Mouse (Mus musculus) MEL (cell line): ENCODE measurements around the gene Lrch3. TPM values are rescaled to one million over a fixed set of nuclear protein-coding genes. Genes with fewer than 3 reads are reported as not detected.

Source experiments
- DNase-seq: peaks from one replicate; pipeline ENCODE4 v3.0.0; 2011; ENCODE audit warnings: low read depth, low spot score
- H3K27ac ChIP-seq: 2 replicates; pipeline ENCODE4 v1.5.1; 2012; ENCODE audit warnings: low read depth, mild to moderate bottlenecking, control low read depth, low read length, moderate library complexity; ENCODE audit not compliant: control insufficient read depth
- H3K27me3 ChIP-seq, 2 experiments: fragments of 150-350 bp in 1 of 2; sonication (generic) in 1 of 2; 2 replicates each; pipeline ENCODE4 v1.6.1; 2012; ENCODE audit warnings: low read length in 2 of 2, mild to moderate bottlenecking in 2 of 2, improper control_type of control experiment in 1 of 2, moderate library complexity in 1 of 2; ENCODE audit not compliant: insufficient read depth in 2 of 2, control insufficient read depth in 1 of 2
- H3K36me3 ChIP-seq, 2 experiments: 2 replicates each; pipeline ENCODE4 v1.6.1; 2012 to 2014; ENCODE audit warnings: low read length in 2 of 2, improper control_type of control experiment in 1 of 2, inconsistent platforms in 1 of 2, mild to moderate bottlenecking in 1 of 2; ENCODE audit not compliant: insufficient read depth in 2 of 2, control insufficient read depth in 1 of 2
- H3K4me1 ChIP-seq, 2 experiments: fragments of 150-350 bp in 1 of 2; sonication (generic) in 1 of 2; 2 replicates each; pipeline ENCODE4 v1.6.1; 2012; ENCODE audit warnings: low read length in 2 of 2, improper control_type of control experiment in 1 of 2, mild to moderate bottlenecking in 1 of 2; ENCODE audit not compliant: insufficient read depth in 2 of 2, control insufficient read depth in 1 of 2
- H3K4me3 ChIP-seq, 2 experiments: fragments of 150-350 bp in 1 of 2; sonication (generic) in 1 of 2; 2 replicates each; pipeline ENCODE4 v1.5.1; 2012; ENCODE audit warnings: low read depth in 2 of 2, low read length in 2 of 2, mild to moderate bottlenecking in 2 of 2, moderate library complexity in 2 of 2, control low read depth in 1 of 2, improper control_type of control experiment in 1 of 2; ENCODE audit not compliant: control insufficient read depth in 1 of 2, insufficient read depth in 1 of 2
- H3K79me2 ChIP-seq: 2 replicates; pipeline ENCODE4 v1.6.1; 2012; ENCODE audit warnings: mild to moderate bottlenecking, low read length, moderate library complexity; ENCODE audit not compliant: control insufficient read depth, poor library complexity, insufficient read depth
- H3K9ac ChIP-seq: 2 replicates; pipeline ENCODE4 v1.6.1; 2012; ENCODE audit warnings: low read depth, mild to moderate bottlenecking, control low read depth, low read length, moderate library complexity; ENCODE audit not compliant: control insufficient read depth, poor library complexity, severe bottlenecking
- H3K9me3 ChIP-seq: fragments of 150-350 bp; sonication (generic); replicated peaks from 2 replicates; pipeline ENCODE4 v1.6.1; 2012; ENCODE audit warnings: mild to moderate bottlenecking, low read length, improper control_type of control experiment, moderate library complexity; ENCODE audit not compliant: insufficient read depth
- CTCF ChIP-seq, 3 experiments: IDR thresholded peaks in 2 of 3; conservative IDR thresholded peaks in 1 of 3; 2 replicates each; pipeline ENCODE4 v1.5.1; 2011 to 2012; ENCODE audit warnings: low read length in 3 of 3, low read depth in 2 of 3, mild to moderate bottlenecking in 2 of 3, improper control_type of control experiment in 1 of 3, inconsistent platforms in 1 of 3, mixed read lengths in 1 of 3, moderate library complexity in 1 of 3; ENCODE audit not compliant: control insufficient read depth in 1 of 3, insufficient read depth in 1 of 3, poor library complexity in 1 of 3, severe bottlenecking in 1 of 3
- E2F4 ChIP-seq: IDR thresholded peaks from 2 replicates; pipeline ENCODE4 v1.6.1; 2011; ENCODE audit warnings: low read depth, low read length, improper control_type of control experiment, borderline replicate concordance
- ELF1 ChIP-seq: IDR thresholded peaks from 2 replicates; pipeline ENCODE4 v1.6.1; 2014; ENCODE audit warnings: low read depth, mild to moderate bottlenecking, inconsistent platforms, low read length, improper control_type of control experiment, moderate library complexity
- EP300 ChIP-seq, 2 experiments: IDR thresholded peaks; 2 replicates each; pipeline ENCODE4 v1.6.1; 2011; ENCODE audit warnings: improper control_type of control experiment in 2 of 2, low read length in 2 of 2, low read depth in 1 of 2, mild to moderate bottlenecking in 1 of 2
- GABPA ChIP-seq: IDR thresholded peaks from 2 replicates; pipeline ENCODE4 v1.6.1; 2012; ENCODE audit warnings: low read depth, mild to moderate bottlenecking, inconsistent platforms, low read length, improper control_type of control experiment, moderate library complexity
- GATA1 ChIP-seq: IDR thresholded peaks from 2 replicates; pipeline ENCODE4 v1.6.1; 2011; ENCODE audit warnings: low read depth, low read length, improper control_type of control experiment
- HCFC1 ChIP-seq: IDR thresholded peaks from 2 replicates; pipeline ENCODE4 v1.6.1; 2012; ENCODE audit warnings: low read depth, mild to moderate bottlenecking, inconsistent platforms, low read length, improper control_type of control experiment, moderate library complexity
- JUND ChIP-seq: IDR thresholded peaks from 2 replicates; pipeline ENCODE4 v1.6.1; 2011; ENCODE audit warnings: low read depth, mild to moderate bottlenecking, improper control_type of control experiment, low read length
- MAZ ChIP-seq: IDR thresholded peaks from 2 replicates; pipeline ENCODE4 v1.6.1; 2012; ENCODE audit warnings: low read depth, mild to moderate bottlenecking, inconsistent platforms, low read length, improper control_type of control experiment
- MEF2A ChIP-seq: IDR thresholded peaks from 2 replicates; pipeline ENCODE4 v1.6.1; 2014; ENCODE audit warnings: low read depth, mild to moderate bottlenecking, inconsistent platforms, low read length, improper control_type of control experiment; ENCODE audit not compliant: poor library complexity, insufficient replicate concordance, severe bottlenecking; ENCODE audit errors: extremely low read depth
- MYB ChIP-seq: IDR thresholded peaks from 2 replicates; pipeline ENCODE4 v1.6.1; 2011; ENCODE audit warnings: mild to moderate bottlenecking, low read depth, low read length, improper control_type of control experiment
- MYC ChIP-seq: IDR thresholded peaks from 2 replicates; pipeline ENCODE4 v1.6.1; 2011; ENCODE audit warnings: low read depth, mild to moderate bottlenecking, low read length, improper control_type of control experiment, moderate library complexity
- NELFE ChIP-seq: IDR thresholded peaks from 2 replicates; pipeline ENCODE4 v1.6.1; 2011; ENCODE audit warnings: low read depth, low read length, improper control_type of control experiment
- NRF1 ChIP-seq: IDR thresholded peaks from 2 replicates; pipeline ENCODE4 v1.6.1; 2014; ENCODE audit warnings: low read depth, mild to moderate bottlenecking, inconsistent platforms, low read length, improper control_type of control experiment, moderate library complexity; ENCODE audit not compliant: poor library complexity, insufficient read depth, severe bottlenecking
- POLR2AphosphoS5 ChIP-seq: IDR thresholded peaks from 2 replicates; pipeline ENCODE4 v1.6.1; 2012; ENCODE audit warnings: low read depth, borderline replicate concordance, mild to moderate bottlenecking, inconsistent platforms, low read length, moderate library complexity, mixed read lengths
- RAD21 ChIP-seq: IDR thresholded peaks from 2 replicates; pipeline ENCODE4 v1.6.1; 2011; ENCODE audit warnings: mild to moderate bottlenecking, low read depth, low read length, improper control_type of control experiment
- RCOR1 ChIP-seq: IDR thresholded peaks from 2 replicates; pipeline ENCODE4 v1.6.1; 2012; ENCODE audit warnings: low read depth, mild to moderate bottlenecking, inconsistent platforms, low read length, improper control_type of control experiment
- SIN3A ChIP-seq: IDR thresholded peaks from 2 replicates; pipeline ENCODE4 v1.6.1; 2012; ENCODE audit warnings: low read length, improper control_type of control experiment, inconsistent platforms
- TBP ChIP-seq: IDR thresholded peaks from 2 replicates; pipeline ENCODE4 v1.8.0; 2011; ENCODE audit warnings: low read depth, low read length, improper control_type of control experiment
- TCF12 ChIP-seq: IDR thresholded peaks from 2 replicates; pipeline ENCODE4 v1.6.1; 2014; ENCODE audit warnings: low read depth, mild to moderate bottlenecking, inconsistent platforms, low read length, improper control_type of control experiment, moderate library complexity
- UBTF ChIP-seq: IDR thresholded peaks from 2 replicates; pipeline ENCODE4 v1.6.1; 2012; ENCODE audit warnings: low read depth, mild to moderate bottlenecking, inconsistent platforms, low read length, improper control_type of control experiment, moderate library complexity, borderline replicate concordance; ENCODE audit not compliant: insufficient read depth
- USF1 ChIP-seq: IDR thresholded peaks from 2 replicates; pipeline ENCODE4 v1.6.1; 2014; ENCODE audit warnings: low read depth, mild to moderate bottlenecking, inconsistent platforms, low read length, improper control_type of control experiment, moderate library complexity
- USF2 ChIP-seq, 2 experiments: IDR thresholded peaks; 2 replicates each; pipeline ENCODE4 v1.6.1; 2011 to 2012; ENCODE audit warnings: improper control_type of control experiment in 2 of 2, low read length in 2 of 2, borderline replicate concordance in 1 of 2, inconsistent platforms in 1 of 2, low read depth in 1 of 2, mild to moderate bottlenecking in 1 of 2; ENCODE audit not compliant: insufficient read depth in 1 of 2
- ZC3H11A ChIP-seq: IDR thresholded peaks from 2 replicates; pipeline ENCODE4 v1.6.1; 2012; ENCODE audit warnings: low read depth, mild to moderate bottlenecking, inconsistent platforms, low read length, improper control_type of control experiment
- ZMIZ1 ChIP-seq: IDR thresholded peaks from 2 replicates; pipeline ENCODE4 v1.6.1; 2012; ENCODE audit warnings: low read depth, mild to moderate bottlenecking, inconsistent platforms, low read length, improper control_type of control experiment, moderate library complexity
- polyA plus RNA-seq, 2 experiments: library from polyadenylated mRNA; stranded (reverse) in 1 of 2; unstranded in 1 of 2; fragments of >175 nt in 1 of 2; fragments of >200 nt in 1 of 2; gene quantifications; 2 replicates each; pipeline versions ENCODE4 v1.2.1 to v1.2.4; 2012; ENCODE audit warnings: low replicate concordance in 2 of 2, low read depth in 1 of 2; ENCODE audit not compliant: insufficient read length in 2 of 2, insufficient read depth in 1 of 2, missing spikeins in 1 of 2
- total RNA-seq: library from RNA; depleted of rRNA; stranded (reverse); fragments of 300-350 nt; gene quantifications from 2 replicates; pipeline ENCODE4 v1.2.3, GENCODE M21; 2012

Lrch3 gene
- total and polyA plus RNA-seq, 3 experiments = 8.6 to 17.0 TPM; not detected in 1

DNA sequence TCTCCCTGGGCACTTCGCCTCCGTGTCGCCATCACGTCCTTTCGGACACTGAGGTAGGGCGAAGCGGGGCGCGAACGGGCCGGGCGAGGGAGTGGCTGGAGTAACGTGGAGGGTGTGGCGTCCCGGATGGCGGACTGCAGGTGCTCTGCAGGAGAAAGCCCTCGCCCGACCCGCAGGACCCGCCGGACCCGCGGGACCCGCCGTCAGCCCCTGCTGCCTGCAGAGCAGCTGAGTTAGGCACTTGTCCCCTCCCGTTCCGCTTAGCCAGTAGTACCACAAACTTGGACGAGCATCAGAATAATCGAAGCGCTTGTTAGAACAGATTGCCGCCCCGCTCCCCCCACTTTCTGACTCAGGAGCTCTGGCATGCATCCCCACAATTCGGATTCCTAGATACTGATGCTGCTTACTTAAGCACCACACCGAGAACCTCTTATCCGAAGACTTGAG, 148.8 kb downstream of the Lrch3 start:
- peak; percentile 80 for DNase-seq
- H3K36me3 ChIP-seq = peaks cover 7 to 31% of the 10 kb centered on the region in 2 experiments
- H3K79me2 ChIP-seq = peaks cover 18% of the 10 kb centered on the region
- peaks cover 3 to 20% of the 10 kb centered on the region in 2 experiments; a peak in 3 of 4 replicates for H3K4me1 ChIP-seq
- no peaks in the 10 kb centered on the region for H3K9me3 ChIP-seq
- H3K4me3 ChIP-seq = peak overlapping the region; percentile 75 to 76
- H3K27me3 ChIP-seq = no peaks in the 10 kb centered on the region
- H3K27ac ChIP-seq = peak overlapping the region; percentile 50
- TF ChIP-seq SIN3A = no peak
- TF ChIP-seq UBTF = no peak
- TF ChIP-seq MEF2A = no peak
- no peak for TF ChIP-seq NELFE
- TF ChIP-seq NRF1 = no peak
- TF ChIP-seq RCOR1 = no peak
- no peak for TF ChIP-seq HCFC1
- no peak for TF ChIP-seq RAD21
- TF ChIP-seq CTCF (IDR thresholded peaks at IDR 0.05 in 2 of 3, conservative IDR thresholded peaks at IDR 0.05 in 1 of 3; ENCODE audit: control insufficient read depth in 1 of 3, insufficient read depth in 1 of 3, low read depth in 2 of 3, low read length in 3 of 3, poor library complexity in 1 of 3, severe bottlenecking in 1 of 3) = no peak
- H3K9ac ChIP-seq = peak overlapping the region; percentile 77

DNA sequence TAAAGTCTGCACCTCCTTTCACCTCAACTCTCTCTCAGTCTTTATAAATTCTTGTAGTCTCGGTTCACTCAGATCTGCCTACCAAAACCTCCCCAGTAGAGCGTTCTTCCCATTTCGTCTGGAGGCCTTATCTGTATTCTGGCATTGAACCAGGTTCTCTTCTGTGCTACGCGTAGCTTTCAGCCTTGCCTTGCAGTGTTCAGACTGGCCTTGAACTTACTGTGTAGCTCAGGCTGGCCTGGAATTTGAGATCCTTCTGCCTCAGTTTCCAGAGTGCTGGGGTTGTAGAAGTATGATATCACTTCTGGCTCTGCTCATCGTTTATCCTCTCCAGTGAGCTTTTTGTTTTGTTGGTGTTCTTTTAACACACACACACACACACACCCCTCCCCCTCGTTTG, 149.4 kb downstream of the Lrch3 start:
- H3K9ac ChIP-seq = peak overlapping the region; percentile 77
- H3K79me2 ChIP-seq = peaks cover 13% of the 10 kb centered on the region
- H3K27me3 ChIP-seq = no peaks in the 10 kb centered on the region
- peak; percentile 94 for DNase-seq
- H3K4me3 ChIP-seq = peak overlapping the region; percentile 75 to 76
- peaks cover 3 to 25% of the 10 kb centered on the region in 2 experiments for H3K36me3 ChIP-seq
- peak overlapping the region; percentile 50 for H3K27ac ChIP-seq
- TF ChIP-seq CTCF (IDR thresholded peaks at IDR 0.05 in 2 of 3, conservative IDR thresholded peaks at IDR 0.05 in 1 of 3; ENCODE audit: control insufficient read depth in 1 of 3, insufficient read depth in 1 of 3, low read depth in 2 of 3, low read length in 3 of 3, poor library complexity in 1 of 3, severe bottlenecking in 1 of 3) (no peak), ELF1 (0 out of 2 replicates have a peak, but pooled peaks have one; percentile 7), ZC3H11A (no peak), TBP (peak; percentile 60; the same call in 1 of the 2 replicates), MYC (peak; percentile 32; the same call in 1 of the 2 replicates), RCOR1 (no peak), MAZ (peak; percentile 17; the same call in 1 of the 2 replicates), GABPA (no peak), E2F4 (no peak), ZMIZ1 (no peak), HCFC1 (peak; percentile 35; the same call in 1 of the 2 replicates), GATA1 (peak; percentile 59), USF1 (no peak), NELFE (peak; percentile 38; the same call in 1 of the 2 replicates), JUND (0 out of 2 replicates have a peak, but pooled peaks have one; percentile 7), MYB (no peak), SIN3A (peak; percentile 52; the same call in 1 of the 2 replicates), NRF1 (no peak), TCF12 (0 out of 2 replicates have a peak, but pooled peaks have one; percentile 15), EP300 (IDR thresholded peaks at IDR 0.05; ENCODE audit: low read depth in 1 of 2, low read length in 2 of 2) (peak; percentile 23 to 45; a peak in 3 of 4 replicates), POLR2AphosphoS5 (no peak), USF2 (IDR thresholded peaks at IDR 0.05; ENCODE audit: borderline replicate concordance in 1 of 2, insufficient read depth in 1 of 2, low read depth in 1 of 2, low read length in 2 of 2) (no peak)
- peaks cover 3 to 16% of the 10 kb centered on the region in 2 experiments; a peak in 3 of 4 replicates for H3K4me1 ChIP-seq
- H3K9me3 ChIP-seq = no peaks in the 10 kb centered on the region
